Mouse (Mus musculus) MEL (cell line): ENCODE data around the gene Nod1.

Source experiments
- CTCF ChIP-seq, 3 experiments: IDR thresholded peaks in 2 of 3; conservative IDR thresholded peaks in 1 of 3; 2 replicates each; pipeline ENCODE4 v1.5.1; 2011 to 2012; ENCODE audit warnings: low read length in 3 of 3, low read depth in 2 of 3, mild to moderate bottlenecking in 2 of 3, improper control_type of control experiment in 1 of 3, inconsistent platforms in 1 of 3, mixed read lengths in 1 of 3, moderate library complexity in 1 of 3; ENCODE audit not compliant: control insufficient read depth in 1 of 3, insufficient read depth in 1 of 3, poor library complexity in 1 of 3, severe bottlenecking in 1 of 3
- EP300 ChIP-seq, 2 experiments: IDR thresholded peaks; 2 replicates each; pipeline ENCODE4 v1.6.1; 2011; ENCODE audit warnings: improper control_type of control experiment in 2 of 2, low read length in 2 of 2, low read depth in 1 of 2, mild to moderate bottlenecking in 1 of 2
- MAX ChIP-seq: IDR thresholded peaks from 2 replicates; pipeline ENCODE4 v1.6.1; 2011; ENCODE audit warnings: low read length, improper control_type of control experiment
- MEF2A ChIP-seq: IDR thresholded peaks from 2 replicates; pipeline ENCODE4 v1.6.1; 2014; ENCODE audit warnings: low read depth, mild to moderate bottlenecking, inconsistent platforms, low read length, improper control_type of control experiment; ENCODE audit not compliant: poor library complexity, insufficient replicate concordance, severe bottlenecking; ENCODE audit errors: extremely low read depth
- POLR2A ChIP-seq, 2 experiments: IDR thresholded peaks; 2 replicates each; pipeline ENCODE4 v1.6.1; 2011 to 2012; ENCODE audit warnings: low read length in 2 of 2, mild to moderate bottlenecking in 2 of 2, control low read depth in 1 of 2, improper control_type of control experiment in 1 of 2, low read depth in 1 of 2, moderate library complexity in 1 of 2; ENCODE audit not compliant: control insufficient read depth in 1 of 2, insufficient read depth in 1 of 2, poor library complexity in 1 of 2
- RAD21 ChIP-seq: IDR thresholded peaks from 2 replicates; pipeline ENCODE4 v1.6.1; 2011; ENCODE audit warnings: mild to moderate bottlenecking, low read depth, low read length, improper control_type of control experiment
- TCF12 ChIP-seq: IDR thresholded peaks from 2 replicates; pipeline ENCODE4 v1.6.1; 2014; ENCODE audit warnings: low read depth, mild to moderate bottlenecking, inconsistent platforms, low read length, improper control_type of control experiment, moderate library complexity
- ZC3H11A ChIP-seq: IDR thresholded peaks from 2 replicates; pipeline ENCODE4 v1.6.1; 2012; ENCODE audit warnings: low read depth, mild to moderate bottlenecking, inconsistent platforms, low read length, improper control_type of control experiment
- ZNF384 ChIP-seq: IDR thresholded peaks from 2 replicates; pipeline ENCODE4 v1.6.1; 2012; ENCODE audit warnings: low read depth, mild to moderate bottlenecking, inconsistent platforms, low read length, improper control_type of control experiment

DNA sequence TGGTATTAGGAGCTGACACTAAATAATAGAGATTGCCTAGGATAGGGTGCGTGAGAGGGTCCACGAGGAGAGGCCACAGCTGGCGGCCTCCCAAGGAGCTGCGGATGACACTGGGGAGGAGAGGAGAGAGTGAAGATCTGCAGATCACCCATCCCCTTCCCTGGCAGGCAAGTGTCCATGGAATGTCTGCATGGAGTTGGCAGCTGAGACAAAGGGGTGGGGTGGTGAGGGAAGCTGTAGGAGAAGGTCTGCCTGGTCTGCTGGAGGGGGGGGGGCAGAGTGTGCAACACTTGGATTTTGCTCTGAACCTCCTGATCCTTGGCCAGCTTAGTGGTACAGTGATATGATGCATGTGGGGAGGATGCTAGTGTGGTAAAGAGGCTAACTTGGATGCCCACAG, 57.4 kb downstream of the Nod1 start:
- no peak for TF ChIP-seq CTCF (IDR thresholded peaks at IDR 0.05 in 2 of 3, conservative IDR thresholded peaks at IDR 0.05 in 1 of 3; ENCODE audit: control insufficient read depth in 1 of 3, insufficient read depth in 1 of 3, low read depth in 2 of 3, low read length in 3 of 3, poor library complexity in 1 of 3, severe bottlenecking in 1 of 3)
- no peak for TF ChIP-seq RAD21
- TF ChIP-seq EP300 (IDR thresholded peaks at IDR 0.05; ENCODE audit: low read depth in 1 of 2, low read length in 2 of 2) = no peak
- TF ChIP-seq POLR2A (IDR thresholded peaks at IDR 0.05; ENCODE audit: control insufficient read depth in 1 of 2, insufficient read depth in 1 of 2, low read depth in 1 of 2, low read length in 2 of 2, poor library complexity in 1 of 2) = no peak
- no peak for TF ChIP-seq MEF2A
- TF ChIP-seq ZNF384 = no peak
- no peak for TF ChIP-seq ZC3H11A
- TF ChIP-seq TCF12 = no peak
- TF ChIP-seq MAX = no peak
